Mouse (Mus musculus): ENCODE data around the gene Tcf20. TPM values are rescaled to one million over a fixed set of nuclear protein-coding genes. Genes with fewer than 3 reads are reported as not detected.

Tcf20 gene
- total and polyA plus RNA-seq, 3 experiments: 27.0 to 47.2 (median 29.0) TPM

DNA sequence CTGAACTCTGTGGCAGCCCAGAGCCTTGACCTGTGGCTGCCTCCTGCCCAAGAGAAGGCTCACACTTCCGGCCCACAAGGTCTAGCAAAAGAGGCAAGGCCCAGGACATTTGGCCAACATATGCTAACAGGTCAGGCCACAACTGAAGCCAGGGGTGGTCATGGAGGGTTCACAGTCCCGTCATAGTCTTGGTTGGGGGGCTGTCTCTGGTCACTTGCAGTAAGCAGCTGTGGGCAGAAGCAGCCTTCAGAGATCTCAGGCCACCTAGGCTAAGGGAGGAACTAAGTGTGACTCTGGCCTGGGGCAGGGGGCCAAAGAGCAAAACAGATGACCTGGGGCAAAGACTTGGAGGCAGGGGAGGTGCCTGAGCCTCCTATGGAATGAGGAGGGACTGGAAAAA lies 77.1 kb downstream of the Tcf20 start:
- Histone ChIP-seq H3K4me2 (ENCODE audit: insufficient read depth, low read depth, poor library complexity, severe bottlenecking) (no peak overlapping the region), H3K27ac (ENCODE audit: insufficient read depth, low read depth) (no peak overlapping the region), H3K36me3 (replicated peaks in 1 of 2; ENCODE audit: control insufficient read depth in 1 of 2, insufficient read depth in 1 of 2, low read length in 1 of 2) (peaks cover 0 to 3% of the 10 kb centered on the region in 2 experiments), H3K27me3 (replicated peaks) (no peaks in the 10 kb centered on the region), H3K4me3 (replicated peaks in 1 of 3; ENCODE audit: low read depth in 2 of 3, low read length in 2 of 3, poor library complexity in 1 of 3) (no peak overlapping the region), H3K4me1 (ENCODE audit: control insufficient read depth in 1 of 2, insufficient read depth in 2 of 2) (peaks cover 4 to 43% of the 10 kb centered on the region in 2 experiments; a peak in 3 of 4 replicates), H3K9ac (ENCODE audit: insufficient read depth, low read depth) (no peak overlapping the region), H3K9me3 (replicated peaks; ENCODE audit: low read length) (no peaks in the 10 kb centered on the region), H3K79me2 (replicated peaks; ENCODE audit: control insufficient read depth, extremely low read depth, insufficient read depth, poor library complexity, severe bottlenecking) (no peaks in the 10 kb centered on the region)
- TF ChIP-seq ELF1 (IDR thresholded peaks at IDR 0.05; ENCODE audit: low read depth, low read length) (no peak), ZKSCAN1 (IDR thresholded peaks at IDR 0.05; ENCODE audit: borderline replicate concordance, low read depth, low read length) (no peak), ETS1 (conservative IDR thresholded peaks at IDR 0.05; ENCODE audit: low read depth, low read length) (no peak), NELFE (IDR thresholded peaks at IDR 0.05; ENCODE audit: low read depth, low read length) (no peak), USF2 (conservative IDR thresholded peaks at IDR 0.05; ENCODE audit: low read depth, low read length) (no peak), JUND (conservative IDR thresholded peaks at IDR 0.05; ENCODE audit: low read depth, low read length) (no peak), POLR2AphosphoS2 (IDR thresholded peaks at IDR 0.05; ENCODE audit: low read depth, low read length) (no peak), POLR2A (IDR thresholded peaks at IDR 0.05; ENCODE audit: low read depth, low read length) (no peak), NRF1 (IDR thresholded peaks at IDR 0.05; ENCODE audit: low read depth, low read length) (no peak), EP300 (IDR thresholded peaks at IDR 0.05; ENCODE audit: low read length) (no peak), KAT2A (IDR thresholded peaks at IDR 0.05; ENCODE audit: insufficient replicate concordance, low read length) (no peak), MEF2A (IDR thresholded peaks at IDR 0.05; ENCODE audit: borderline replicate concordance, low read depth, low read length) (no peak), RAD21 (IDR thresholded peaks at IDR 0.05; ENCODE audit: low read depth, low read length) (no peak), HCFC1 (IDR thresholded peaks at IDR 0.05; ENCODE audit: low read depth, low read length) (no peak)
- in situ Hi-C loops (cut with MboI; ENCODE audit: low pct_ligation_motif_present, low pct_unique_long_range_greater_than_20kb, low sequenced_read_pairs): loop anchor here (10.0 kb wide), 1 partner anchor 96 kb away; no protein-coding TSS in a partner anchor
- dilution Hi-C loops (cut with MboI; ENCODE audit: extremely low pct_ligation_motif_present, extremely low pct_unique_long_range_greater_than_20kb, low sequenced_read_pairs): no loop called here
- DNase-seq (ENCODE audit: extremely low read depth): no peak

DNA sequence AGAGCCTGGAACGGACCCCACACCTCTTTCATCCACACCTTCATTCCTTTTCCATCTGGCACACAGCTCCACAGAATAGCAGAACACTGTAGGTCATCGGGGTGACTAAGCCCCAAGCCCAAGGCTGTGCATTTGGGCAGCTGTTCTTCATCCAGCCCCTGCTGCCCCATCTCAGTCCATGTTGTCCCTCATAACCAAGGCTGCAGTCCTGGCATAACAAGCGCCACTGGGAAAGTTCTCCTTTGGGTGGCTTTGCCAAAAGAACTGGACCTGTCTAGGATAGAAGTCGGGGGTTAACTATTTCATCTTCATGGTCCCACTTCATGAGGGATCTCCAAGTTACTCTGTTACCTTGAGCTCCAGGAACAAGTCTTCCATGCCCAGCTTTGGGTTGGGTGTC lies 77.9 kb downstream of the Tcf20 start:
- H3K9me3 ChIP-seq (replicated peaks; ENCODE audit: low read length): no peaks in the 10 kb centered on the region
- H3K4me3 ChIP-seq (replicated peaks in 1 of 3; ENCODE audit: low read depth in 2 of 3, low read length in 2 of 3, poor library complexity in 1 of 3): no peak overlapping the region
- H3K27me3 ChIP-seq (replicated peaks): no peaks in the 10 kb centered on the region
- no peak for TF ChIP-seq RAD21 (IDR thresholded peaks at IDR 0.05; ENCODE audit: low read depth, low read length)
- no peak for TF ChIP-seq MAX (IDR thresholded peaks at IDR 0.05; ENCODE audit: low read length)
- no peak for TF ChIP-seq CTCF (conservative IDR thresholded peaks at IDR 0.05 in 1 of 2, IDR thresholded peaks at IDR 0.05 in 1 of 2; ENCODE audit: low read depth in 2 of 2, low read length in 2 of 2)
- no peak for TF ChIP-seq GABPA (IDR thresholded peaks at IDR 0.05; ENCODE audit: insufficient replicate concordance, low read depth, low read length)
- no peak for TF ChIP-seq RCOR1 (conservative IDR thresholded peaks at IDR 0.05; ENCODE audit: low read depth, low read length)
- TF ChIP-seq MXI1 (IDR thresholded peaks at IDR 0.05; ENCODE audit: low read depth, low read length): no peak
- no peak for TF ChIP-seq BHLHE40 (IDR thresholded peaks at IDR 0.05; ENCODE audit: low read depth, low read length)
- TF ChIP-seq UBTF (IDR thresholded peaks at IDR 0.05; ENCODE audit: low read depth, low read length): no peak
- TF ChIP-seq CHD2 (IDR thresholded peaks at IDR 0.05; ENCODE audit: low read length): no peak
- TF ChIP-seq POLR2AphosphoS2 (IDR thresholded peaks at IDR 0.05; ENCODE audit: low read depth, low read length): no peak
- no peak for TF ChIP-seq MAFK (IDR thresholded peaks at IDR 0.05; ENCODE audit: insufficient replicate concordance, low read length)
- TF ChIP-seq POLR2A (IDR thresholded peaks at IDR 0.05; ENCODE audit: low read depth, low read length): no peak
- no peak for TF ChIP-seq EP300 (IDR thresholded peaks at IDR 0.05; ENCODE audit: low read length)
- peaks cover 0 to 7% of the 10 kb centered on the region in 2 experiments for H3K36me3 ChIP-seq (replicated peaks in 1 of 2; ENCODE audit: control insufficient read depth in 1 of 2, insufficient read depth in 1 of 2, low read length in 1 of 2)
- dilution Hi-C loops (cut with MboI; ENCODE audit: extremely low pct_ligation_motif_present, extremely low pct_unique_long_range_greater_than_20kb, low sequenced_read_pairs): no loop called here
- no peak overlapping the region for H3K9ac ChIP-seq (ENCODE audit: insufficient read depth, low read depth)
- no peak overlapping the region for H3K27ac ChIP-seq (ENCODE audit: insufficient read depth, low read depth)
- H3K4me2 ChIP-seq (ENCODE audit: insufficient read depth, low read depth, poor library complexity, severe bottlenecking): no peak overlapping the region
- peaks cover 2 to 36% of the 10 kb centered on the region in 2 experiments; a peak in 3 of 4 replicates for H3K4me1 ChIP-seq (ENCODE audit: control insufficient read depth in 1 of 2, insufficient read depth in 2 of 2)
- H3K79me2 ChIP-seq (replicated peaks; ENCODE audit: control insufficient read depth, extremely low read depth, insufficient read depth, poor library complexity, severe bottlenecking): no peaks in the 10 kb centered on the region
- no peak for DNase-seq (ENCODE audit: extremely low read depth)
- in situ Hi-C loops (cut with MboI; ENCODE audit: low pct_ligation_motif_present, low pct_unique_long_range_greater_than_20kb, low sequenced_read_pairs): loop anchor here (10.0 kb wide), 1 partner anchor 95 kb away; no protein-coding TSS in a partner anchor

All from CH12.LX (cell line).